Mouse (Mus musculus): ENCODE measurements around the gene Tmem121b. TPM values are rescaled to one million over a fixed set of nuclear protein-coding genes. Genes with fewer than 3 reads are reported as not detected.

Gene Tmem121b
- total and polyA plus RNA-seq, 2 experiments from 2014 or later: 2.5 to 30.5 TPM

GRCm38 (mm10) chr6:120473427-120473826, 20.2 kb downstream of the Tmem121b start:
- no peaks in the 10 kb centered on the region for H3K36me3 ChIP-seq (ENCODE audit: insufficient read depth, low read length)
- H3K9me3 ChIP-seq (ENCODE audit: low read length): no peaks in the 10 kb centered on the region
- H3K27me3 ChIP-seq (ENCODE audit: insufficient read depth, low read length): no peaks in the 10 kb centered on the region
- DNase-seq (ENCODE audit: low spot score) (no peak), ATAC-seq (ENCODE audit: low FRiP score) (no peak)
- no peak overlapping the region for H3K4me2 ChIP-seq (ENCODE audit: low read depth, low read length, poor library complexity, severe bottlenecking)
- TF ChIP-seq CTCF (IDR thresholded peaks at IDR 0.05): no peak
- no peak overlapping the region for H3K4me3 ChIP-seq (ENCODE audit: low read depth, low read length)
- H3K9ac ChIP-seq (replicated peaks; ENCODE audit: low read length, poor library complexity, severe bottlenecking): no peak overlapping the region
- no peak overlapping the region for H3K27ac ChIP-seq (ENCODE audit: low read depth, low read length)
- peaks cover 5% of the 10 kb centered on the region; the same call in 1 of the 2 replicates for H3K4me1 ChIP-seq (ENCODE audit: insufficient read depth, low read length)
- WGBS: 37% methylated on average over 5 of the region's 5 CpGs

DNA sequence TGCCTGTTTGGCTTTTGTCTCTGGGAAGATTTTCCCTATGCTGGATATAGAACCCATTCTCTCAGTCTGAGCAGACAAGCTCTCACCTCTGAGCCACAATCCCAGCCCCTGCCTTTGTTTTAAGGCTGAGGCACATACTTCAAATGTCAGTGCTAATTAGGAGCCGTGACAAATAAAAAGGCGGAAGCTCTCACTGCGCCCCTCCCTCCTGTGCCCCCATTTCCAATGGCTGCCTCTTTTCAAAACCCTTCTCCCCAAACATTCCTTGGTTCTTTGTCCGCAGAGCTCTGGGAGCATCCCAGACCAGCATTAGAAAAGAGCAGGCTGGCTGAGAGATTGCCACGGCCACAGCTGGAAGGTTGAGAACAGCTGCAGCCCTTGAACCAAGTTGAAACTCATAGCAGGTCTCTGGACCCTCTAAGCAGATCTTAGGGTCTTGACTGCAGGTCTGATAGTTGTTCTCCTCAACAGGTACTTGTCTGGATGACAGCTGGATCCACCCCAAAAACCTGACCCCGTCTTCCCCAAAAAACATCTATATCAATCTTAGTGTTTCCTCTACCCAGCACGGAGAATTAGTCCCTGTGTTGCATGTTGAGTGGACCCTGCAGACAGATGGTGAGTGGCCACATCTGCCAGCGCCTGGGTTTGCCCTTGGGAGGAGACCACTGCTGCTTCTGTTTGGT, 21.0 kb downstream of the Tmem121b start:
- H3K27me3 ChIP-seq (ENCODE audit: insufficient read depth, low read length): no peaks in the 10 kb centered on the region
- H3K4me2 ChIP-seq (ENCODE audit: low read depth, low read length, poor library complexity, severe bottlenecking): no peak overlapping the region
- no peak for TF ChIP-seq CTCF (IDR thresholded peaks at IDR 0.05)
- H3K9me3 ChIP-seq (ENCODE audit: low read length): no peaks in the 10 kb centered on the region
- 16% methylated on average over 8 of the region's 8 CpGs for WGBS
- no peak overlapping the region for H3K9ac ChIP-seq (replicated peaks; ENCODE audit: low read length, poor library complexity, severe bottlenecking)
- H3K27ac ChIP-seq (ENCODE audit: low read depth, low read length): no peak overlapping the region
- no peak overlapping the region for H3K4me3 ChIP-seq (ENCODE audit: low read depth, low read length)
- ATAC-seq (ENCODE audit: low FRiP score) (no peak), DNase-seq (ENCODE audit: low spot score) (no peak)
- H3K36me3 ChIP-seq (ENCODE audit: insufficient read depth, low read length): no peaks in the 10 kb centered on the region
- peaks cover 5% of the 10 kb centered on the region; the same call in 1 of the 2 replicates for H3K4me1 ChIP-seq (ENCODE audit: insufficient read depth, low read length)

DNA sequence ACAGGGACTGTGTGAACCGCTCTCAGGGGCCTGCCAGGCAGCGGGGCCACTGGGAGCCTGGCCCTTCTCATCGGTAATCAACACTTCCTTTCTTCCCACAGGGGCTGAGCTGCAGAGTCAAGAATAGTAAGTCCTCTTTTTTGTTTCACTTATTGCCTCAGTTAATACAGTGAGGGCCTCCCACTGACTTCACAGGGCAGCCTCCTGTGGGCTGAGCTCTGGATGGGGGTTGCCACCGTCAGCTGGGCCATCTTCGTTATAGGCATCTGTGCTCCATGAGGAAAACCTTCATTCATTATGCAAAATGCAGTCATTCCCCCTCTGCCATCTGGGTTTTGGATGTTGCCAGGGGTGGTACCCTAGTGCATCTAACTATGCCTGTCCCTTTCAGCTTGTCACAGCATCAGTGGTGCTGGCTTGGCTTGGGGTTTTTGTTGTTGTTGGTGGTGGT, 21.6 kb downstream of the Tmem121b start:
- TF ChIP-seq CTCF (IDR thresholded peaks at IDR 0.05): no peak
- H3K4me2 ChIP-seq (ENCODE audit: low read depth, low read length, poor library complexity, severe bottlenecking): no peak overlapping the region
- H3K27me3 ChIP-seq (ENCODE audit: insufficient read depth, low read length): no peaks in the 10 kb centered on the region
- no peak overlapping the region for H3K9ac ChIP-seq (replicated peaks; ENCODE audit: low read length, poor library complexity, severe bottlenecking)
- H3K9me3 ChIP-seq (ENCODE audit: low read length): no peaks in the 10 kb centered on the region
- 7% methylated on average over 5 of the region's 5 CpGs for WGBS
- H3K4me1 ChIP-seq (ENCODE audit: insufficient read depth, low read length): peaks cover 5% of the 10 kb centered on the region; the same call in 1 of the 2 replicates
- H3K27ac ChIP-seq (ENCODE audit: low read depth, low read length): no peak overlapping the region
- DNase-seq (ENCODE audit: low spot score) (peak; percentile 68), ATAC-seq (ENCODE audit: low FRiP score) (no peak)
- H3K36me3 ChIP-seq (ENCODE audit: insufficient read depth, low read length): no peaks in the 10 kb centered on the region
- H3K4me3 ChIP-seq (ENCODE audit: low read depth, low read length): no peak overlapping the region

DNA sequence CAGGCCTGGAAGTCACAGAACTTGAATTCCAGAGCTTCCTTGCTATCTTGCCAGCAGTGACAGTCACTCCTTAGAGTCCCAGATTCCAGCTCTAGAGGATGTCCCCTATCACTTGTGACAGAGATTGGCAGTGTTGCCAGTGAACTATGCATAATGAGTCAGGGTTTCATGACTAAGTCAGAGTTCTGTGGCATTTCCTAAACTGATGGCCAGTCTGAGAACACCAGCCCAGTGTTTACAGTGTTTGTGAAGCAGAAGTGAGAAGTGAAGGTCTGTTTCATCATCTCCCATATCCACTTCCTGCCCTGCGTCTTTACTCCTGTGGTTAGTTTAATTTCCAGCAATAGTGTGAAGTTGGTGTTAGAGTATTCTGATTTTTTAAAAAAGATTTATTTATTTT, 22.9 kb downstream of the Tmem121b start:
- Histone ChIP-seq H3K36me3 (ENCODE audit: insufficient read depth, low read length) (no peaks in the 10 kb centered on the region), H3K9me3 (ENCODE audit: low read length) (no peaks in the 10 kb centered on the region), H3K27ac (ENCODE audit: low read depth, low read length) (no peak overlapping the region), H3K4me3 (ENCODE audit: low read depth, low read length) (no peak overlapping the region), H3K4me1 (ENCODE audit: insufficient read depth, low read length) (peaks cover 5% of the 10 kb centered on the region; the same call in 1 of the 2 replicates), H3K4me2 (ENCODE audit: low read depth, low read length, poor library complexity, severe bottlenecking) (no peak overlapping the region), H3K9ac (replicated peaks; ENCODE audit: low read length, poor library complexity, severe bottlenecking) (no peak overlapping the region), H3K27me3 (ENCODE audit: insufficient read depth, low read length) (no peaks in the 10 kb centered on the region)
- ATAC-seq (ENCODE audit: low FRiP score) (no peak), DNase-seq (ENCODE audit: low spot score) (no peak)
- TF ChIP-seq CTCF (IDR thresholded peaks at IDR 0.05): no peak
- WGBS: 96% methylated on average over 1 of the region's 1 CpGs

DNA sequence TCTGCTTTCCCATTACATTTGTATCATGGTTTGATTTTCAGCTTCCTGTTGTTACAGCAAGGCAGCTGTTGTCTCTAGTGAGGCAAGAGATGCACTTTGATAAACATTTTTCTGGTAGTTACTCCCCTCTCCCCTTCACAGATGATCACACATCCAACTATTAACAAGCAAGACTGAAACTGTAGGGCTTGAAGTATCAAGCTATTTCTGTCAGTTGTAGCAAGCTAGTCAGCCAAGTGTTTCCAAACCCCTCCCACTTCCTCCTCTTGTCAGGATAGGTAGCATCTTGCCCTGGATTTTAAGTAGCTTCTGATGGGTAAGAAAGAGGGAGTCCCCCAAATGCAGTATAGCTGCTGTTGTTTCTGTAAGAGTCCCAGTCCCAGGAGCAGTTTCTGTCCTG, 23.8 kb downstream of the Tmem121b start:
- no peak for TF ChIP-seq CTCF (IDR thresholded peaks at IDR 0.05)
- Histone ChIP-seq H3K27ac (ENCODE audit: low read depth, low read length) (no peak overlapping the region), H3K9ac (replicated peaks; ENCODE audit: low read length, poor library complexity, severe bottlenecking) (no peak overlapping the region)

DNA sequence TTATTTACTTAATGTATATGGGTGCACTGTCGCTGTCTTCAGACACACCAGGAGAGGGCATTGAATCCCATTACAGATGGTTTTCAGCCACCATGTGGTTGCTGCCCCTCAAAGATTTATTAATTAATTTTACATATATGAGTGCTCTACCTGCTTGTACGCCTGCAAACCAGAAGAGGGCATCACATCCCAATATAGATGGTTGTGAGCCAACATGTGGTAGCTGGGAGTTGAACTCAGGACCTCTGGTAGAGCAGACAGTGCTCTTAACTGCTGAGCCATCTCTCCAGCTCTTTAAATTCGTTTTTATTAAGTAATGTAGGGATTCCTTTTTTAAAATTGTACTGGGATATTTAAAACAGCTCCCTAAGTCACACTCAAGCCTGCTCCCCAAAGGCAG, 24.3 kb downstream of the Tmem121b start:
- ATAC-seq (ENCODE audit: low FRiP score) (no peak), DNase-seq (ENCODE audit: low spot score) (no peak)
- TF ChIP-seq CTCF (IDR thresholded peaks at IDR 0.05): peak; percentile 34; the same call in 1 of the 2 replicates
- H3K9ac ChIP-seq (replicated peaks; ENCODE audit: low read length, poor library complexity, severe bottlenecking): no peak overlapping the region
- no peak overlapping the region for H3K27ac ChIP-seq (ENCODE audit: low read depth, low read length)
- no peaks in the 10 kb centered on the region for H3K9me3 ChIP-seq (ENCODE audit: low read length)
- no peaks in the 10 kb centered on the region; the same call in 1 of the 2 replicates for H3K27me3 ChIP-seq (ENCODE audit: insufficient read depth, low read length)
- no peak overlapping the region for H3K4me2 ChIP-seq (ENCODE audit: low read depth, low read length, poor library complexity, severe bottlenecking)
- no peaks in the 10 kb centered on the region for H3K36me3 ChIP-seq (ENCODE audit: insufficient read depth, low read length)
- H3K4me3 ChIP-seq (ENCODE audit: low read depth, low read length): no peak overlapping the region
- WGBS: 78% methylated on average over 3 of the region's 3 CpGs
- H3K4me1 ChIP-seq (ENCODE audit: insufficient read depth, low read length): peaks cover 5% of the 10 kb centered on the region; the same call in 1 of the 2 replicates

More for the DNA sequence above, 23.8 kb downstream of the Tmem121b start:
- no peak for DNase-seq (ENCODE audit: low spot score)
- no peak overlapping the region for H3K4me3 ChIP-seq (ENCODE audit: low read depth, low read length)
- H3K4me2 ChIP-seq (ENCODE audit: low read depth, low read length, poor library complexity, severe bottlenecking): no peak overlapping the region
- H3K36me3 ChIP-seq (ENCODE audit: insufficient read depth, low read length): no peaks in the 10 kb centered on the region
- ATAC-seq (ENCODE audit: low FRiP score): no peak
- peaks cover 5% of the 10 kb centered on the region; the same call in 1 of the 2 replicates for H3K4me1 ChIP-seq (ENCODE audit: insufficient read depth, low read length)
- no peaks in the 10 kb centered on the region; the same call in 1 of the 2 replicates for H3K27me3 ChIP-seq (ENCODE audit: insufficient read depth, low read length)
- H3K9me3 ChIP-seq (ENCODE audit: low read length): no peaks in the 10 kb centered on the region

Measured in midbrain, postnatal 0 days (tissue).